Mouse (Mus musculus): ENCODE measurements around the gene Prkn.

Gene Prkn

GRCm38 (mm10) chr17:12063533-12063932, 1223.3 kb downstream of the Prkn start:
- DNase-seq (ENCODE audit: low read depth in 1 of 2, low spot score in 2 of 2): no peak

- no peak for DNase-seq (ENCODE audit: low read depth in 1 of 2, low spot score in 2 of 2)
Observed at GRCm38 (mm10) chr17:12066054-12066453, 1225.9 kb downstream of the Prkn start.

GRCm38 (mm10) chr17:12076816-12077215, 1236.6 kb downstream of the Prkn start:
- no peak for DNase-seq (ENCODE audit: low read depth in 1 of 2, low spot score in 2 of 2)

- no peak for DNase-seq (ENCODE audit: low read depth in 1 of 2, low spot score in 2 of 2)
Observed at GRCm38 (mm10) chr17:12080656-12081495, 1240.7 kb downstream of the Prkn start.

- no peak for DNase-seq (ENCODE audit: low read depth in 1 of 2, low spot score in 2 of 2)
Observed at GRCm38 (mm10) chr17:12082201-12082600, 1242.0 kb downstream of the Prkn start.

- DNase-seq (ENCODE audit: low read depth in 1 of 2, low spot score in 2 of 2): no peak
Observed at GRCm38 (mm10) chr17:12090261-12090927, 1250.2 kb downstream of the Prkn start.

- no peak for DNase-seq (ENCODE audit: low read depth in 1 of 2, low spot score in 2 of 2)
Observed at GRCm38 (mm10) chr17:12092901-12093564, 1252.8 kb downstream of the Prkn start.

- DNase-seq (ENCODE audit: low read depth in 1 of 2, low spot score in 2 of 2): no peak
Observed at GRCm38 (mm10) chr17:12094016-12094415, 1253.8 kb downstream of the Prkn start.

GRCm38 (mm10) chr17:12094827-12095590, 1254.8 kb downstream of the Prkn start:
- no peak for DNase-seq (ENCODE audit: low read depth in 1 of 2, low spot score in 2 of 2)

- no peak for DNase-seq (ENCODE audit: low read depth in 1 of 2, low spot score in 2 of 2)
Observed at GRCm38 (mm10) chr17:12099415-12099814, 1259.2 kb downstream of the Prkn start.

GRCm38 (mm10) chr17:12102326-12102725, 1262.1 kb downstream of the Prkn start:
- no peak for DNase-seq (ENCODE audit: low read depth in 1 of 2, low spot score in 2 of 2)

- no peak for DNase-seq (ENCODE audit: low read depth in 1 of 2, low spot score in 2 of 2)
Observed at GRCm38 (mm10) chr17:12103781-12104180, 1263.6 kb downstream of the Prkn start.

GRCm38 (mm10) chr17:12104245-12104644, 1264.1 kb downstream of the Prkn start:
- DNase-seq (ENCODE audit: low read depth in 1 of 2, low spot score in 2 of 2): no peak

- DNase-seq (ENCODE audit: low read depth in 1 of 2, low spot score in 2 of 2): no peak
Observed at GRCm38 (mm10) chr17:12104690-12105089, 1264.5 kb downstream of the Prkn start.

- no peak for DNase-seq (ENCODE audit: low read depth in 1 of 2, low spot score in 2 of 2)
Observed at GRCm38 (mm10) chr17:12106255-12106654, 1266.1 kb downstream of the Prkn start.

All from monocyte, adult 2 months (primary cell).